Mouse (Mus musculus) cerebellum, postnatal 4 days (tissue): ENCODE measurements around the gene Myo1g.

Experiments
- DNase-seq, 2 experiments: peaks; one replicate each; pipeline ENCODE4 v3.0.0; 2022; ENCODE audit warnings: low spot score in 2 of 2, mixed read lengths in 1 of 2

Myo1g gene

DNA sequence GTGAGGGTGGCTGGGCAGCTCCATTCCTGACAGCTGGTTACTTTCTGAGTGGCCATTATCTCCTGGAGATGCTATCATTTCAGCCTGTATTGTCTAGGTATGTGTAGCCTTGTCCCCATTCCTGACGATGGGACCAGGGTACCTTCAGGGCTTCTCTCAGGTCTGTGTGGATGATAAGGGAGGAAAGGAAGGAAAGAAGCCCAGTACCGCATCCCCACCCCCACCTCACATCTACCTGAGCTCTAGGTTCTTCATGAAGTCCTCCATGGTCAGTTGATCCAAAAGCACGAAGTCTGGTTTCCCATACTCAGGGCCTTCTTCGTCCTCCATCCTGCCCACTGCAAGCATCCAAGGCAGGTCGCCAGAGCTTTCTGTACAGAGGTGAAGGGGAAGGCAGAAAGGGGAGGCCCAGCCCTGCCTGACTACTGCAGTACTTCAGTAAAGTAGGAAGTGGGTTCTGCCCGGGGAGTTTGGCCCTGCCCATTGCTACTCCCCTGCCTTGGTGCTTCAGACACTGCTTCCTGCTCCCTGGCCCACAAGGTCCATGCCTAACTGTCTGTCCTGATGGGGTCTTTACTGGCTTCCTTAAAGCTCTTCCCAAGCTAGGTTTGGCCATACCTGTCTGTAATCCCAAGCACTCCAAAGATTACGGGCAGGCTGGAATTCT is at the start of gene Myo1g:
Gene Myo1g, minus strand, starts transcription at position 459 of the 667 bp plus-strand sequence.
- DNase-seq = no peak

- no peak for DNase-seq
Observed at GRCm38 (mm10) chr11:6569410-6569777, 48.6 kb upstream of the Myo1g start.

- DNase-seq = peak in 1 of 2 experiments; percentile 46
Observed at GRCm38 (mm10) chr11:6568584-6569409, 48.0 kb upstream of the Myo1g start.

DNA sequence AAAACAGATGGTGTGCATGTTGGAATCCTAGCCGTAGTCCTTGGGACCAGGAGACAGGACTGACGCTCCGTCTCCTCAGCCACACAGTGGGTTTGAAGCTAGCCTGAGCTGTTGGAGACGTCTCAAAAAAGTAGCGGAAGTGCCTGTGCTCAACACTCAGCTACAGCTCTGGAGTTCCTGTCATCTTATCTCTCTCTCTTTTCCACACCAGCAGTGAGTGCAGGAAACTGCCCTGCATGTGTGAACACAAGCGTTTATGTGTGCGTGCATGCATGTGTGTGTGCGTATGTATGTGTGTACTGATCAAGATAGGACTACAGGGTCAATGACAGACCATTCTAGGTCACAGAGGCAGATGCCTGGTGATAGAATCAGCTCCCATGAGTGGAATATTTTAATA is 47.2 kb upstream of the Myo1g start:
- no peak for DNase-seq

DNA sequence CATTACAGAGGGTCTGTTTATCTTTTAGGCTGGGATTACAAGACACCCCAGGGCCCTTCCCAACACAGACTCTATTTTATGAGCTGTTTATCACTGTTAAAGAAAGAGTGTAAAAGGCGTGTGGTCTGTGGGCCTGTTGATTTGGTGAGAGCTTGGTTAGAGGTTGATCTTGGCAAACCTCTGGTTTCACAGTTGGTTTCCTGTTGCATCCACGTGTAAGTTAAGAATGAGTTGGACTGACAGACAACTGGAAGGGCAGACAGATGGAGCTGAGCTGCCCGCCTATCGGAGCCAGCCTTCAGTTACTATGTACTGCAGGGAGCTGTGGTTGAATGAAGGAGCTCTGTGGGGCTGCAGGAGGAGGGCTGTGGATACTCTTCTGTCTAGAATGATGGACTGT is 45.7 kb upstream of the Myo1g start:
- no peak for DNase-seq

GRCm38 (mm10) chr11:6563201-6563600 is 42.4 kb upstream of the Myo1g start:
- DNase-seq = no peak

DNA sequence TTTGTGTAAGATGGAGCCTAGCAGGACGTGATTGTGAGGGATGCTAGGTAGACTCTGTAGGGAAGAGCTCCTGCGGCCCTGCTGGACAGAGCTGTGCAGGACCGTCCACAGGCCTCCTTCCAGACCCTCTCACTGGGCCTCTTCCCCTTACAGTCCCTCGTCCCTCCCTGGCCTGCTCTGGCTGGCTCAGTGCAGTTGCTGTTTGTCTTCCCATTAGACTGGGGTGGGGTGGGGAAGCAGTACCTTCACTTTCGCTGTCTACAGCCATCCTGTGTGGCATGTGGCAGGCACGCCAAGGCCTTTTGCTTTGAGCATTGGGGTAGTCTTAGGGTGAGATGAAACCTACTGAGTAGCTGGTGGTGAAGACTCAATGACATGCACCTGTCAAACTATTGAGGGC is 41.6 kb upstream of the Myo1g start:
- no peak for DNase-seq

DNA sequence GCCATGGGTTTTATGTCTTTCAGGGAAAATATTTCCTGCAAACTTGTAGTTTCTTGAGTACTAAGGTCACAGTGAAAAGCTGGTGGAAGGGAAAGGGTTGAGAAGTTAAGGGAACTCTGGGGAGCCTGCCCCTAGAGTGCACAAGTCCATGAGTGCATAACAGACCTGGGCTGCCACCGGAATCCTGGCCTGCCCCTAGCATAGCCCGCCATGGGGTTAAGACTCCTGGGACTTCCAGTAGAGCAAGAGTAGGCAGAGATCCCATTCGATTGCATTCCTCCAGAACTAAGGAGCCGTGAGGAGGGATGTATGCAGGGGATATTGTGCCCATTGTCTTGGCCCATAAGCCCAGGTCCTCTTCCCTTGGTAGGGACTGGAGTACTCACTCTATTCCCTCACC is 40.7 kb upstream of the Myo1g start:
- no peak for DNase-seq

- no peak for DNase-seq
Observed at GRCm38 (mm10) chr11:6560655-6561360, 40.0 kb upstream of the Myo1g start.

- DNase-seq = no peak
Observed at GRCm38 (mm10) chr11:6559996-6560395, 39.2 kb upstream of the Myo1g start.

DNA sequence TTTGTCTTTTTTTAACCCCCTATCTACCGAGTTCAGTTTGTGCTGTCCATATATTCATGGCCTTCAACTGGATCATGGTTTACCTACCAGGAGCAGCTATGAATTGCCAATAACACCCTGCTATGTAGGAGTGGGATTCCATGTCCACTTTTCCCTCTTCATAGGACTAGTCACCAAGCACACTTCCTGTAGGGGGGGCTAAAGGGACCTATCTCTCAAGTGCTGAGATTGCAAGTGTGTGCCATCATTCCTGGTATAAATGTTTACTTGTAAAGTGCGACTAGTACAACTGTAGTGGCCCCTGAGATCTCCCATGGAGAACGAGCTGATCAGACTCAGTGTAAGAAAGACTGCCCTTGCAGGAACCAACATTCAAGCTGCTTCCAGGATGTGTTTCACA is 37.5 kb upstream of the Myo1g start:
- no peak for DNase-seq

DNA sequence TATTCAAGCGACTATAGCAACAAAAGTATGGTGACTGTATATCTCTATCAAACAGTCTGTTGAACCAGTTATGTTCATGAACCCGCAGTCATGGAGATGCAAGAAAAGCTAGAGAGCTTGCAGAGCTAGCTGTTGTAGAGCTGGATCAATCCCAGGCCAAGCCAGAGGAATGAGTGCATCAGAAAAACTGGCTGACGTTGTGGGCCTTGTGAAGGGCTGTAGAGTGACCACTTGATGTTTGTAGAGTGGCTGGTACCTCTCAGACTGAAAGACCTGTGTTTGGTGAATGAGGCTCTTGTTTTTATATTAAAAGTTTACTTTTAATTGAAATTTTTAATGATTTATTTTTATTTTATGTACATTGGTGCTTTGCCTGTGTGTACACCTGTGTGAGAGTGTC is 29.4 kb upstream of the Myo1g start:
- DNase-seq = no peak

DNA sequence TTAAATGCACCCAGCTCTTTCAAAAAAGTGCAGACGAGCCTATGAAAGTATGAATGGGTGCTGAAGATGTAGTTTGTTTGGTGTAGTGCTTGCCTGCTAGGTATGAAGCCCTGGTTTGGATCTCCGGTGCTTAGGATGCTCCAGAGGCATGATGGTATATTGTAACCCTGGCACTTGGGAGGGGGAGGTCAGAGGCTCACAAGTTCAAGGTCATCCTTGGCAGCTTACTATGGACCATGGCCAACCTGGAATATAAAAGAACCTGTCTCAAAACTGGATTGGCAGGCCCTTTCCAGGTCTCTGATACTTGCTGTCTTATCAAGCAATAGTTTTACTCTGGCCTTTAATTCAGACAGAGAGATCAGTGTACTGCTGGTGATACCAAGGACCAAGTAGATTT is 29.0 kb upstream of the Myo1g start:
- DNase-seq = no peak

DNA sequence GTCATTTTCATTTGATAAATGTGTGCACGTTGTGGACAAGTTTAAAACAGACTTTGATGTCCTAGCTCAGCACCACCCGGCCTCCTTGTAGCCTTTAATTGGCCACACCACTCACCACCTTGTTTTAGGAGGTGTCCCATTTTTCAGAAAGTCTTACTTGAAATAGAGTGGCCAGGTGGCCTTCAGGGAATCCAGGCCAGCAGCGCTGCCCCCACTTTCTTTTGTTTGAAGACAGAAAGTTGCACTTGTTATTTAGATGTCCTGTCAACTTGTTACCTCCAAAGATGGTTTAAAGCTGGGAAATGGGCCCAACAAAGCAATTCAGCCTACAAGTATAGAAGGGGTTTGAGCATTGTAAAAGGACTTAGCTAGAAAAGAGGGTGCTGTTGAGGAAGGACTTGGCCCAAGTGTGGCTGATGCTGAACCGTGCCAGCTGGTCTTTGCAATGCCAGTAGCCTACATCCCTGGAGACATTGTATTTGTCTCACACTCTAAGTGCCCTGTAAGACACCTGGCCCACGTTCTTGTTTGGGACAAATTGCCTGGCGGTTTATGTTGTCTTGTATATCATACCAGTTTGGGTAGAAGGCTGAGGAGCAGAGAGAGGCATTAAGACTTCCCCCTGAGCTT is 27.0 kb upstream of the Myo1g start:
- DNase-seq = no peak

- DNase-seq = peak; percentile 27 to 50
Observed at GRCm38 (mm10) chr11:6547037-6547680, 26.4 kb upstream of the Myo1g start.

DNA sequence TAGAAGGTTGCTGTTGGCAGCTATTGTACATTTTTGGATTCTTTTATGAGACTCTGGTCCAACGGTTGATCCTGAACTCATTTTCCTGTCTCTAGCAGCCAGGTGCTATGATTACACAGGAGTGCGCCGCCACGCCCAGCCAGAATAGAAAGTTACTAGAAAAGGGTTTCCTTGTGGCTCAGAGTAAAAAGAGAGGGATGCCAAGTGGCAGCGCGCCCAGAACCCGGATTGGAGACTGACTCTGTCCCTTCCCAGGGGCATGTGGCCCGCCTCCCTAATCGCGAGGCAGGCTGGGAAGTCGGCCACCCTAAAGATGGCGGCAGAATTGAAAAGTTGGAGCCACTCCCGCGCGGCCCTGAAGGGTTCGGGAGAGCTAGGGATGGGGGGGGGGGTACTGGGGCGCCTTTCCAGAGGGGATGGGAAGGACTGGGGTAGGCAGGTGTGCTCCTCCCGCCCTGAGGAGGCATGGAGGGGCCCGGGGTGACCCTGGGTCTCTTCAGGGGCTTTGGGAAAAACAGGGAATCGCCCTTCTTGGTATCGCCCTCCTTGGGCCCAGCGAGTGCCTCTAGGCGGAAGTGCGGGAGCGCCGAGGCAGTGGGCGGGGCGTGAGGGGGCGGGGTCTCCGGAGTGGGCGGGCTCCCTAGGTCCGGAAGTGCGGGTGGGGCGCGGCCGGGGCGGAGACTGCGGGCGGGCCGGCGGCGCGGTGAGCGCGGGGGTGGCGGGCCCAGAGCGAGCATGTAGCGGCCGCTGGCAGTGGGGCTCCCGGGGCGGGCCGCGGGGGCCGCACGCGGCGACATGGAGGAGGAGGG is 25.6 kb upstream of the Myo1g start, which contains the start of gene Ccm2:
Gene Ccm2, plus strand, starts transcription at position 683 of the 809 bp plus-strand sequence.
- peak; percentile 90 to 97 for DNase-seq

- no peak for DNase-seq
Observed at GRCm38 (mm10) chr11:6545857-6546192, 25.1 kb upstream of the Myo1g start.

- no peak for DNase-seq
Observed at GRCm38 (mm10) chr11:6545186-6545856, 24.6 kb upstream of the Myo1g start.

DNA sequence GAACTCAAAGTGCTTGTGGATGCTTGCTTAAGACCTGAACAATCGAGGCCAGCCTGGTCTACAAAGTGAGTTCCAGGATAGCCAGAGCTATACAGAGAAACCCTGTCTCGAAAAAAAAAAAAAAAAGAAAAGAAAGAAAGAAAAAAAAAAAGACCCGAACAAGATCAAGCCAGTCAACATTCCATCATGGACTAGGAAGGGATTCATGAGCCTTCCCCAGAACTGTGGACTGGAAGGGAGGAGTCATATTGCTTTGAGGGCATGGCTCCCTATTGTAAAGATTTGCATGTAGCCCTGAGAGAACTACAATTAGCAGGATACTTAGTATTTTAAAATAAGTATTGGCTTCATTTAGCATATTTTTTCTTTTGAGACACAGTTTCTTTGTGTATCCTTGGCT is 23.9 kb upstream of the Myo1g start:
- DNase-seq = no peak

DNA sequence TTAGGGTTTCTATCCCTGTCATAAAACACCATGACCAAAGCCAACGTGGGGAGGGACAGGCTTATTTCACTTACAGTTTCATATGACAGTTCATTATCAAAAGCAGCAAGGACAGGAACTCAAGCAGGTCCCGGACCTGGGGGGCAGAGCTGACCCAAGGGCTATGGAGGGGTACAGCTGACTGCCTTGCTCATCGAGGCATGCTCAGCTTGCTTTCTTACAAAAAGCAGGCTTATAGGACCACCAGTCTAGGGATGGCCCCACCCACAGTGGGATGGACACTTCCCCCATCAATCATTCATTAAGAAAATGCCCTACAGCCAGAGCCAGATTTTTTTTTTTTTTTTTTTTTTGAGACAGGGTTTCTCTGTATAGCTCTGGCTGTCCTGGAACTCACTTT is 10.0 kb upstream of the Myo1g start:
- DNase-seq = no peak
